Mouse (Mus musculus): ENCODE results near the gene Ankrd34c. TPM values are rescaled to one million over a fixed set of nuclear protein-coding genes. Genes with fewer than 3 reads are reported as not detected.

Ankrd34c gene
- not detected in 2 replicates for total RNA-seq (2014; rRNA removed)
- not detected in 2 replicates for polyA plus RNA-seq (2012; rRNA removed)

GRCm38 (mm10) chr9:89738295-89738694 lies at the start of gene Ankrd34c:
Gene Ankrd34c, minus strand, starts transcription at chr9:89738475.
- Histone ChIP-seq H3K27ac (replicated peaks; ENCODE audit: insufficient read depth, low read depth, low read length) (no peak within 1 kb of the TSS), H3K79me2 (ENCODE audit: control insufficient read depth, insufficient read depth, low read length) (no peaks in the 10 kb centered on the region), H3K27me3 (ENCODE audit: control insufficient read depth, insufficient read depth, low read length) (peaks cover 2% of the 10 kb centered on the region; the same call in 1 of the 2 replicates), H3K9ac (ENCODE audit: low read depth, low read length) (no peak within 1 kb of the TSS), H3K4me3 (ENCODE audit: insufficient read depth, low read depth, low read length) (no peak within 1 kb of the TSS), H3K4me1 (ENCODE audit: control insufficient read depth, insufficient read depth, low read length) (no peaks in the 10 kb centered on the region), H3K36me3 (ENCODE audit: control insufficient read depth, insufficient read depth, low read length) (no peaks in the 10 kb centered on the region)
- TF ChIP-seq CTCF (IDR thresholded peaks at IDR 0.05; ENCODE audit: low read depth, low read length) (no peak), POLR2A (IDR thresholded peaks at IDR 0.05; ENCODE audit: extremely low read depth, insufficient read depth, low read length) (no peak)
- WGBS: 4% methylated on average over 8 of the region's 8 CpGs
- DNase-seq (ENCODE audit: extremely low read depth, low read depth, low spot score): no peak

GRCm38 (mm10) chr9:89787532-89787931 lies 49.3 kb upstream of the Ankrd34c start:
- WGBS: 68% methylated on average over 4 of the region's 4 CpGs
- TF ChIP-seq CTCF (IDR thresholded peaks at IDR 0.05; ENCODE audit: low read depth, low read length): no peak
- no peaks in the 10 kb centered on the region for H3K79me2 ChIP-seq (ENCODE audit: control insufficient read depth, insufficient read depth, low read length)
- no peak for DNase-seq (ENCODE audit: extremely low read depth, low read depth, low spot score)
- no peak overlapping the region for H3K9ac ChIP-seq (ENCODE audit: low read depth, low read length)
- no peaks in the 10 kb centered on the region for H3K4me1 ChIP-seq (ENCODE audit: control insufficient read depth, insufficient read depth, low read length)
- H3K36me3 ChIP-seq (ENCODE audit: control insufficient read depth, insufficient read depth, low read length): no peaks in the 10 kb centered on the region
- no peak overlapping the region for H3K27ac ChIP-seq (replicated peaks; ENCODE audit: insufficient read depth, low read depth, low read length)
- no peak overlapping the region for H3K4me3 ChIP-seq (ENCODE audit: insufficient read depth, low read depth, low read length)
- H3K27me3 ChIP-seq (ENCODE audit: control insufficient read depth, insufficient read depth, low read length): no peaks in the 10 kb centered on the region

- H3K79me2 ChIP-seq (ENCODE audit: control insufficient read depth, insufficient read depth, low read length): no peaks in the 10 kb centered on the region
- H3K36me3 ChIP-seq (ENCODE audit: control insufficient read depth, insufficient read depth, low read length): no peaks in the 10 kb centered on the region
- DNase-seq (ENCODE audit: extremely low read depth, low read depth, low spot score): no peak
- no peak overlapping the region for H3K27ac ChIP-seq (replicated peaks; ENCODE audit: insufficient read depth, low read depth, low read length)
- no peaks in the 10 kb centered on the region for H3K4me1 ChIP-seq (ENCODE audit: control insufficient read depth, insufficient read depth, low read length)
- H3K4me3 ChIP-seq (ENCODE audit: insufficient read depth, low read depth, low read length): no peak overlapping the region
- no peaks in the 10 kb centered on the region for H3K27me3 ChIP-seq (ENCODE audit: control insufficient read depth, insufficient read depth, low read length)
- H3K9ac ChIP-seq (ENCODE audit: low read depth, low read length): no peak overlapping the region
- TF ChIP-seq CTCF (IDR thresholded peaks at IDR 0.05; ENCODE audit: low read depth, low read length): no peak
- no peak for TF ChIP-seq POLR2A (IDR thresholded peaks at IDR 0.05; ENCODE audit: extremely low read depth, insufficient read depth, low read length)
These were observed 43.2 kb upstream of the Ankrd34c start for GRCm38 (mm10) chr9:89781395-89781927.

GRCm38 (mm10) chr9:89779237-89779636 lies 41.0 kb upstream of the Ankrd34c start:
- no peaks in the 10 kb centered on the region for H3K4me1 ChIP-seq (ENCODE audit: control insufficient read depth, insufficient read depth, low read length)
- no peak overlapping the region for H3K9ac ChIP-seq (ENCODE audit: low read depth, low read length)
- TF ChIP-seq CTCF (IDR thresholded peaks at IDR 0.05; ENCODE audit: low read depth, low read length) (no peak), POLR2A (IDR thresholded peaks at IDR 0.05; ENCODE audit: extremely low read depth, insufficient read depth, low read length) (no peak)
- DNase-seq (ENCODE audit: extremely low read depth, low read depth, low spot score): no peak
- no peaks in the 10 kb centered on the region for H3K79me2 ChIP-seq (ENCODE audit: control insufficient read depth, insufficient read depth, low read length)
- no peak overlapping the region for H3K27ac ChIP-seq (replicated peaks; ENCODE audit: insufficient read depth, low read depth, low read length)
- WGBS: 95% methylated on average over 1 of the region's 1 CpGs
- H3K4me3 ChIP-seq (ENCODE audit: insufficient read depth, low read depth, low read length): no peak overlapping the region
- H3K27me3 ChIP-seq (ENCODE audit: control insufficient read depth, insufficient read depth, low read length): no peaks in the 10 kb centered on the region
- no peaks in the 10 kb centered on the region for H3K36me3 ChIP-seq (ENCODE audit: control insufficient read depth, insufficient read depth, low read length)

- no peaks in the 10 kb centered on the region for H3K36me3 ChIP-seq (ENCODE audit: control insufficient read depth, insufficient read depth, low read length)
- H3K4me1 ChIP-seq (ENCODE audit: control insufficient read depth, insufficient read depth, low read length): no peaks in the 10 kb centered on the region
- no peak overlapping the region for H3K9ac ChIP-seq (ENCODE audit: low read depth, low read length)
- no peak overlapping the region for H3K4me3 ChIP-seq (ENCODE audit: insufficient read depth, low read depth, low read length)
- WGBS: 49% methylated on average over 1 of the region's 1 CpGs
- no peak overlapping the region for H3K27ac ChIP-seq (replicated peaks; ENCODE audit: insufficient read depth, low read depth, low read length)
- H3K79me2 ChIP-seq (ENCODE audit: control insufficient read depth, insufficient read depth, low read length): no peaks in the 10 kb centered on the region
- no peak for TF ChIP-seq POLR2A (IDR thresholded peaks at IDR 0.05; ENCODE audit: extremely low read depth, insufficient read depth, low read length)
- TF ChIP-seq CTCF (IDR thresholded peaks at IDR 0.05; ENCODE audit: low read depth, low read length): no peak
- no peaks in the 10 kb centered on the region for H3K27me3 ChIP-seq (ENCODE audit: control insufficient read depth, insufficient read depth, low read length)
- DNase-seq (ENCODE audit: extremely low read depth, low read depth, low spot score): no peak
These were observed 32.9 kb upstream of the Ankrd34c start for GRCm38 (mm10) chr9:89771153-89771552.

GRCm38 (mm10) chr9:89762017-89762416 lies 23.7 kb upstream of the Ankrd34c start:
- H3K27me3 ChIP-seq (ENCODE audit: control insufficient read depth, insufficient read depth, low read length): no peaks in the 10 kb centered on the region
- TF ChIP-seq CTCF (IDR thresholded peaks at IDR 0.05; ENCODE audit: low read depth, low read length) (no peak), POLR2A (IDR thresholded peaks at IDR 0.05; ENCODE audit: extremely low read depth, insufficient read depth, low read length) (no peak)
- no peak overlapping the region for H3K27ac ChIP-seq (replicated peaks; ENCODE audit: insufficient read depth, low read depth, low read length)
- no peaks in the 10 kb centered on the region for H3K79me2 ChIP-seq (ENCODE audit: control insufficient read depth, insufficient read depth, low read length)
- 40% methylated on average over 1 of the region's 1 CpGs for WGBS
- H3K36me3 ChIP-seq (ENCODE audit: control insufficient read depth, insufficient read depth, low read length): no peaks in the 10 kb centered on the region
- no peak overlapping the region for H3K9ac ChIP-seq (ENCODE audit: low read depth, low read length)
- H3K4me1 ChIP-seq (ENCODE audit: control insufficient read depth, insufficient read depth, low read length): no peaks in the 10 kb centered on the region
- H3K4me3 ChIP-seq (ENCODE audit: insufficient read depth, low read depth, low read length): no peak overlapping the region
- DNase-seq (ENCODE audit: extremely low read depth, low read depth, low spot score): no peak

All from liver, adult 2 months (tissue).